Mouse (Mus musculus) liver, adult 2 months (tissue): ENCODE results near the gene Gstm5.

Experiments
- CTCF ChIP-seq: fragments of 200-500 bp; IDR thresholded peaks from 2 replicates; pipeline ENCODE4 v1.5.1; 2011; ENCODE audit warnings: low read depth, low read length, control low read depth
- POLR2A ChIP-seq: fragments of 200-500 bp; IDR thresholded peaks from 2 replicates; pipeline ENCODE4 v1.6.1; 2011; ENCODE audit warnings: low read length, control low read depth; ENCODE audit not compliant: insufficient read depth; ENCODE audit errors: extremely low read depth

- TF ChIP-seq POLR2A (no peak), CTCF (no peak)
Measured at GRCm38 (mm10) chr3:107863471-107863870, 32.1 kb upstream of the Gstm5 start.
